Mouse (Mus musculus): ENCODE measurements at regions not wholly inside any gene's neighbourhood (a gene's known extent, or its start where the extent isn't known, plus 50 kb on each side); places are given as distances from the start of the nearest gene placed in this dataset.

- TF ChIP-seq CTCF (IDR thresholded peaks at IDR 0.05; ENCODE audit: control insufficient read depth, insufficient read depth, low read length): no peak
- TF ChIP-seq POLR2A (IDR thresholded peaks at IDR 0.05; ENCODE audit: borderline replicate concordance, control insufficient read depth, low read depth, low read length): no peak
Observed at GRCm38 (mm10) chrX:12466312-12466711, 121.3 kb upstream of the Atp6ap2 start.

Measured in bone marrow, adult 2 months (tissue).